Mouse (Mus musculus): ENCODE data around the gene Steap1. TPM values are rescaled to one million over a fixed set of nuclear protein-coding genes. Genes with fewer than 3 reads are reported as not detected.

Gene Steap1
- total RNA-seq, 1 experiment from 2014 or later = 27.8 TPM

- no peak for DNase-seq
Observed at GRCm38 (mm10) chr5:5686973-5687372, 62.2 kb downstream of the Steap1 start.

Other genes starting within 250 kb of the Steap1 start
- 18.6 and 25.2 TPM in 2 replicates for gene Cldn12, start 234.4 kb downstream of the Steap1 start, total RNA-seq (2021)
- 15.0 and 17.2 TPM in 2 replicates for gene Gtpbp10, start 189.8 kb downstream of the Steap1 start, total RNA-seq (2021)
- gene Gm8773, start 175.5 kb downstream of the Steap1 start, total RNA-seq (2021) = not detected in 2 replicates
- gene Cfap69, start 85.1 kb downstream of the Steap1 start, total RNA-seq (2021) = 9.7 and 16.0 TPM in 2 replicates
- gene Steap2, start 54.7 kb downstream of the Steap1 start, total RNA-seq (2021) = 37.9 and 39.0 TPM in 2 replicates